Mouse (Mus musculus) lung, embryonic 14.5 days (tissue): ENCODE measurements around the gene Nrxn3. TPM values are rescaled to one million over a fixed set of nuclear protein-coding genes. Genes with fewer than 3 reads are reported as not detected.

Source experiments
- ATAC-seq: fragments of 200-750 bp; cut with Nextera tagmentation; 2 replicates; pipeline ENCODE4 v1.8.0; 2017; ENCODE audit warnings: mild to moderate bottlenecking, moderate TSS enrichment, moderate library complexity; ENCODE audit not compliant: insufficient read depth
- DNase-seq: peaks from one replicate; pipeline ENCODE4 v3.0.0-alpha.2; 2015
- H3K27ac ChIP-seq: fragments of 300-500 bp; sonication (generic); 2 replicates; pipeline ENCODE4 v1.5.1; 2014; ENCODE audit warnings: low read depth, mild to moderate bottlenecking, moderate library complexity
- H3K27me3 ChIP-seq: fragments of 300-500 bp; sonication (generic); 2 replicates; pipeline ENCODE4 v1.6.1; 2014; ENCODE audit warnings: low read length, control low read depth; ENCODE audit not compliant: insufficient read depth
- H3K36me3 ChIP-seq: fragments of 300-500 bp; sonication (generic); 2 replicates; pipeline ENCODE4 v1.6.1; 2014; ENCODE audit warnings: control low read depth; ENCODE audit not compliant: insufficient read depth
- H3K4me1 ChIP-seq: fragments of 300-500 bp; sonication (generic); 2 replicates; pipeline ENCODE4 v1.6.1; 2014; ENCODE audit warnings: antibody characterized with exemption, control low read depth; ENCODE audit not compliant: insufficient read depth
- H3K4me2 ChIP-seq: fragments of 300-500 bp; sonication (generic); 2 replicates; pipeline ENCODE4 v1.6.1; 2014; ENCODE audit warnings: mild to moderate bottlenecking
- H3K4me3 ChIP-seq: fragments of 300-500 bp; sonication (generic); 2 replicates; pipeline ENCODE4 v1.5.1; 2014; ENCODE audit warnings: low read depth, low read length
- H3K9ac ChIP-seq: fragments of 300-500 bp; sonication (generic); 2 replicates; pipeline ENCODE4 v1.6.1; 2014
- H3K9me3 ChIP-seq: fragments of 300-500 bp; sonication (generic); 2 replicates; pipeline ENCODE4 v1.6.1; 2016; ENCODE audit warnings: low read depth, low read length, control low read depth
- CTCF ChIP-seq: IDR thresholded peaks from 2 replicates; pipeline ENCODE4 v1.5.1; 2016; ENCODE audit warnings: antibody characterized with exemption, low read depth
- WGBS: fragments of 180-500 bp; shearing (Covaris S2); extraction: QIAGEN DNeasy Blood & Tissue Kit; methylation state at CpG from one replicate; pipeline ENCODE4 v1.1.7; 2014; 5-methylcytosine and 5-hydroxymethylcytosine counted together
- polyA plus RNA-seq: library from polyadenylated mRNA; unstranded; fragments of >200 nt; fragmentation: Nextera tagmentation; extraction: Ambion mirVana; gene quantifications from 2 replicates; pipeline ENCODE4 v1.2.1, GENCODE M21; 2014

Gene Nrxn3
- polyA plus RNA-seq, 1 experiment from 2014 or later = 3.9 TPM

GRCm38 (mm10) chr12:90085862-90086261 is 1363.2 kb downstream of the Nrxn3 start:
- ATAC-seq (no peak), DNase-seq (no peak)
- Histone ChIP-seq H3K27ac (no peak overlapping the region), H3K4me1 (no peaks in the 10 kb centered on the region), H3K9me3 (no peaks in the 10 kb centered on the region), H3K9ac (no peak overlapping the region), H3K27me3 (no peaks in the 10 kb centered on the region), H3K4me3 (no peak overlapping the region), H3K36me3 (no peaks in the 10 kb centered on the region), H3K4me2 (no peak overlapping the region)
- TF ChIP-seq CTCF = no peak

GRCm38 (mm10) chr12:90095754-90096153 is 1373.1 kb downstream of the Nrxn3 start:
- ATAC-seq (no peak), DNase-seq (no peak)
- H3K4me2 ChIP-seq = no peak overlapping the region
- H3K27me3 ChIP-seq = no peaks in the 10 kb centered on the region
- no peak overlapping the region for H3K4me3 ChIP-seq
- H3K9me3 ChIP-seq = no peaks in the 10 kb centered on the region
- H3K9ac ChIP-seq = no peak overlapping the region
- 66% methylated on average over 1 of the region's 1 CpGs for WGBS
- H3K27ac ChIP-seq = no peak overlapping the region
- no peaks in the 10 kb centered on the region for H3K4me1 ChIP-seq
- no peak for TF ChIP-seq CTCF
- no peaks in the 10 kb centered on the region for H3K36me3 ChIP-seq

GRCm38 (mm10) chr12:90113351-90113791 is 1390.7 kb downstream of the Nrxn3 start:
- TF ChIP-seq CTCF = no peak
- ATAC-seq = no peak
- H3K4me3 ChIP-seq = no peak overlapping the region
- no peak overlapping the region for H3K9ac ChIP-seq
- no peaks in the 10 kb centered on the region for H3K27me3 ChIP-seq
- H3K4me1 ChIP-seq = no peaks in the 10 kb centered on the region
- H3K4me2 ChIP-seq = no peak overlapping the region
- no peak overlapping the region for H3K27ac ChIP-seq
- no peak for DNase-seq
- no peaks in the 10 kb centered on the region for H3K36me3 ChIP-seq
- H3K9me3 ChIP-seq = no peaks in the 10 kb centered on the region

- WGBS = 77% methylated on average over 5 of the region's 5 CpGs
Measured at GRCm38 (mm10) chr12:90131927-90132869, 1409.5 kb downstream of the Nrxn3 start.

GRCm38 (mm10) chr12:90142011-90142410 is 1419.3 kb downstream of the Nrxn3 start:
- H3K27me3 ChIP-seq = no peaks in the 10 kb centered on the region
- TF ChIP-seq CTCF = no peak
- H3K27ac ChIP-seq = no peak overlapping the region
- H3K4me2 ChIP-seq = no peak overlapping the region
- DNase-seq (no peak), ATAC-seq (no peak)
- no peak overlapping the region for H3K4me3 ChIP-seq
- no peaks in the 10 kb centered on the region for H3K4me1 ChIP-seq
- 67% methylated on average over 2 of the region's 2 CpGs for WGBS
- no peaks in the 10 kb centered on the region for H3K9me3 ChIP-seq
- no peaks in the 10 kb centered on the region for H3K36me3 ChIP-seq
- no peak overlapping the region for H3K9ac ChIP-seq

More at GRCm38 (mm10) chr12:90131927-90132869, 1409.5 kb downstream of the Nrxn3 start:
- no peaks in the 10 kb centered on the region for H3K27me3 ChIP-seq
- H3K27ac ChIP-seq = no peak overlapping the region
- TF ChIP-seq CTCF = no peak
- H3K9me3 ChIP-seq = no peaks in the 10 kb centered on the region
- H3K9ac ChIP-seq = no peak overlapping the region
- no peak overlapping the region for H3K4me3 ChIP-seq
- DNase-seq (no peak), ATAC-seq (no peak)
- no peaks in the 10 kb centered on the region for H3K4me1 ChIP-seq
- no peaks in the 10 kb centered on the region for H3K36me3 ChIP-seq
- H3K4me2 ChIP-seq = no peak overlapping the region

GRCm38 (mm10) chr12:90144247-90144646 is 1421.6 kb downstream of the Nrxn3 start:
- H3K9ac ChIP-seq = no peak overlapping the region
- DNase-seq (no peak), ATAC-seq (no peak)
- H3K27me3 ChIP-seq = no peaks in the 10 kb centered on the region
- H3K36me3 ChIP-seq = no peaks in the 10 kb centered on the region
- H3K4me2 ChIP-seq = no peak overlapping the region
- no peaks in the 10 kb centered on the region for H3K4me1 ChIP-seq
- H3K4me3 ChIP-seq = no peak overlapping the region
- H3K9me3 ChIP-seq = no peaks in the 10 kb centered on the region
- WGBS = 67% methylated on average over 3 of the region's 3 CpGs
- H3K27ac ChIP-seq = no peak overlapping the region
- no peak for TF ChIP-seq CTCF

GRCm38 (mm10) chr12:90158131-90158772 is 1435.6 kb downstream of the Nrxn3 start:
- WGBS = 89% methylated on average over 4 of the region's 4 CpGs

More at GRCm38 (mm10) chr12:90158131-90158772, 1435.6 kb downstream of the Nrxn3 start:
- Histone ChIP-seq H3K9ac (no peak overlapping the region), H3K27ac (no peak overlapping the region), H3K36me3 (no peaks in the 10 kb centered on the region), H3K4me2 (no peak overlapping the region), H3K4me3 (no peak overlapping the region), H3K27me3 (no peaks in the 10 kb centered on the region), H3K9me3 (no peaks in the 10 kb centered on the region), H3K4me1 (no peaks in the 10 kb centered on the region)
- ATAC-seq (no peak), DNase-seq (no peak)
- TF ChIP-seq CTCF = no peak
